Mouse (Mus musculus) megakaryocyte-erythroid progenitor cell, adult 5-6 weeks (primary cell): ENCODE results near the gene Wdr95. TPM values are rescaled to one million over a fixed set of nuclear protein-coding genes. Genes with fewer than 3 reads are reported as not detected.
A peak's percentile ranks its signal among the peaks of the same experiment; 100 is the strongest.

Experiments used
- ATAC-seq: replicated peaks from 2 replicates; pipeline ENCODE4 v1.8.0; 2016; ENCODE audit warnings: mild to moderate bottlenecking, inconsistent platforms; ENCODE audit not compliant: severe bottlenecking, poor library complexity, low FRiP score, low TSS enrichment
- total RNA-seq, 2 experiments: library from RNA; stranded (forward) in 1 of 2; stranded (reverse) in 1 of 2; fragments of 200-1000, 215-1000 nt in 1 of 2; fragments of >200 nt in 1 of 2; fragmentation: Nextera tagmentation in 1 of 2; gene quantifications; 2 replicates each; pipeline ENCODE4 v1.2.3; 2014 to 2017

The Wdr95 gene
- total RNA-seq, 2 experiments from 2014 or later, result not detected

GRCm38 (mm10) chr5:149560903-149561588 lies 32.6 kb downstream of the Wdr95 start:
- ATAC-seq, result no peak

GRCm38 (mm10) chr5:149566026-149566425 lies 37.5 kb downstream of the Wdr95 start:
- no peak for ATAC-seq

DNA sequence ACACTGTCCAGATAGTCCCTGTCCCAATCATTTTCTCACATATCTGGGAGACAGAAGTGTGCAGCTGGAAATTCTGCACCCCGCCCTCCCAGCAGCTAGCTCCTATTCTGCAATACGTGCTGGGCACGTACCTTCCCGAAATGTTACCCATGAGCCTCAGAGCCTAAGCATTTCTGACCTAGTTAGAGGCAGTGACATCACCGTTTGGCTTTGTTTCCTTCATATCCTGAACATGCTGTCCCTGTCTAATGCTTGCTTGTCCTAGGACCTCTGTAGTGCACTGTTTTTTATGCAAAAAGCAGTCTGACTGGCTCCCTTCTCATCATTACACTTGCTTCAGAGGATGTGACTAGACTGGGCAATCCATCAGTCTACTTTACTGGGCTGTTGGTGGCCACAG lies 38.5 kb downstream of the Wdr95 start:
- ATAC-seq, result no peak

- ATAC-seq, result no peak
Measured at GRCm38 (mm10) chr5:149568993-149569392, 40.5 kb downstream of the Wdr95 start.

DNA sequence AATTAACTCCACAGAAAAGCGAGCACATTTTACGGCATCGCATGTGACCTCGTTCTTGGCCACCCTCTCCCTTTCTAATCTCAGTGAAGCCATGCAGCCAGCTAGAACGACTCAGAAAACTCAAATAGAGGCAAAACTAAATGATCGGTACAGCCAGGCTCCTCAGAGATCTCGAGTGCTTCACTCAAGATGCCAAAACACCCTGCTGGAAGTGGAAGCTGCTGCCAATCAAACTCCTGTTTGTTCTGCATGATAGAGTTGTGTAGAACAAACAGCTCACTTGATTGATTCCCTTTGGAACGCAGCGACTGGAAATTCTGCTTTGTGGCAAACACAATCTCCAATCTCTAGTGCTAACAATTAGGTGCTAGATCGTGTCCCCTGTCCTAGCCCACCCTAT lies 48.5 kb downstream of the Wdr95 start:
- ATAC-seq, result no peak

DNA sequence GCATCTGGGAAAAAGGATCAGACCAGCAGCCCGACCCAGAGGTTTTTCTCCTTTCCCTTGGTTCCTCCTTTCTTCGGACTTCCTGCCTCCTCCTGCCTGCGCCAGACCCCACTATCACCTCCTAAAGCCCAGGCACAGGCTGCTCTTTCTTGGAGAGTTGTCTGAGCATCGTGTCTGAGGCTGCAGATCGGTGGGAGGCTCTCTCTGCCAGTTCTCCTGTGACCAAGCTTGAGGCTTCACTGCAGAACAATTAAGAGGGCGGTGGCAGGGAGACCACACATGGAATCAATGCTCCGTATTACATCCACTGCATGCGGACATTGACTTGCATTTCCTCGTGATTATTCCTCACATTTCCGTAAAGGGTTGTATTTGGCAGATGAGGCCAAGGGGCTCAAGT lies 49.0 kb downstream of the Wdr95 start:
- no peak for ATAC-seq

DNA sequence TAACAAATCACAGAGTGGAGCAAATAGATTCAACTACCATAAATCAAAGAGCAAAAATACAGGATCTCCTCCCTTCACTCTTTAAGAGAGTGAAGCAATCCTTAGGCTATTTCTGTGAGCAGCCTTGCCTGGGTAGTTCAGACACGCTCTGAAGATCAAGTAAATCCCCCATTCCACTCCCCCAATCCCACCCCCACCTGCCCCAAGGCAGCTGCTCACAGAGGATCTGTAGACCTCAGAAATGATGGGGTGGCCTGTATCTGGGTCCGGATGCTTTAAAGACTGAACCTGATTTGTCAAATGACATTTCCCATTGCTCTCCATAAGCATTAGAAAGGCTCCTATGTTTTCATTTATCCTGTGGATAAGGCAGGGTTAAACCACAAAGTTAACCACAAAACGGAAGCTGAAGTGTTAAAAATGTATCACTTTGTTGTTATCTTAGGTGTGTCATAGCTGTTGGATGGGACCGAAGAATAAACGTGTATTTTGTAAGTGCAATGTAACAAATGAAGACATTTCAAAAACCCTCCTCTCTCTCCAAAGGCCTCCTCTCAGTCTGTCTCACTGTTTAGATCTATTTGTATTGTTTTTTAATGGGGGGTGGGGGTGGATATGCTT lies 54.3 kb downstream of the Wdr95 start:
- ATAC-seq, result no peak

DNA sequence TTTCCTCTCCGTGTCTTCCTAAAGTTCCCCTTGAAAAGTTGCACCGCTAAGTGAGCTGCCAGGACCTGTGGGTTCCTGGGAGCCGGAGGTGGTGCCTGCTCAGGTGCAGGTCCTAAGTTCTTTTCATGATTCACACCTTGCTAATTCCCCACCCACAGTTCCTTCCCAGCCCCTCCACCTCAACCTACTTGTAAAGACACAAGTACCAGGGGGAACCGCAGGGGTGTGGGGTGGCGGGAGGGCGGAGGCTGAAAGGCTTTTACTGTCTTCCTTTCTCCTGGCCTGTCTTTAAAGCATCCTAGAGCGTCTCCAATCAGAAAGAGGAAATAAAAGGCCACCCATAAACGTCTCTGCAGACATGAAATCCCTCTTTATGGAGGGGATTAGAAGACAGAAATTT lies 55.0 kb downstream of the Wdr95 start:
- ATAC-seq, result no peak

DNA sequence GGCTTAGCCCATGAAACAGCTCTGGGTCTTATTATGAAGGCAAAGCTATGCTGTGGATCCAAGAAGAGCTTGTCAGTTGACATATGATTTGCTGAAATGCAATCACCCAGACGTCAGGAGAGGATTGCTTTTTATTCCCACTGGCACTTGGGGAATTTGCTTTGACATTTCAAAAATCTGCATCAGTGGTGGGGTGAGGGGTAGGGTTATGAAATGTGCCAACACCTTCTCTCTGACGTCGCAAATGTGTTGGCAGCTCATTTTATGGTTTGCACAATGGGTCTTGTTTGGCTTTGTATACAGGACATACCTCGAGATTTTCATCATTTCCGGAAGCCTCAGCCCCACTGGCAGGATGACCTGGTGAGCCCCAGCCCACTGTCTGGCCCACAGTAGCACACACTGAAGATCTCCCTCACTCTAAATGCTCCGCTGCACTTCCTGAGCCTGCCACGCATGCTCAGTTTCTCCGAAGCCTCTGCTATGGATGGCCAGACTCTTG lies 55.7 kb downstream of the Wdr95 start:
- ATAC-seq, result no peak

DNA sequence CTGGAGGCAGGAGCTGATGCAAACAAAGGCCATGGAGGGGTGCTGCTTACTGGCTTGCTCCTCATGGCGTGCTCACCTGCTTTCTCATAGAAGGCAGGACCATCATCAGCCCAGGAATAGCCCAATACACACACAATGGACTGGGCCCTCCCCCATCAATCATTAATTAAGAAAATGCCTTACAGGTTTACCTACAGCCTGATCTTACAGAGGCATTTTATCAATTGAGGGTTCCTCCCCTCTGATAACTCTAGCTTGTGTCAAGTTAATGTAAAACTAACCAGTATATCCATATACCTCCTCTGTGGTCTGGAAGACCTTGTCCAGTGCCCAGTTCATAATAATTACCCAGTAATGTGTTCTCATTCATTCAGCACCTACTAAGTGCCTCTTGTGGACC lies 56.8 kb downstream of the Wdr95 start:
- no peak for ATAC-seq

GRCm38 (mm10) chr5:149585910-149586309 lies 57.4 kb downstream of the Wdr95 start:
- peak; percentile 71 for ATAC-seq

- no peak for ATAC-seq
Measured at GRCm38 (mm10) chr5:149587327-149587895, 58.9 kb downstream of the Wdr95 start.

DNA sequence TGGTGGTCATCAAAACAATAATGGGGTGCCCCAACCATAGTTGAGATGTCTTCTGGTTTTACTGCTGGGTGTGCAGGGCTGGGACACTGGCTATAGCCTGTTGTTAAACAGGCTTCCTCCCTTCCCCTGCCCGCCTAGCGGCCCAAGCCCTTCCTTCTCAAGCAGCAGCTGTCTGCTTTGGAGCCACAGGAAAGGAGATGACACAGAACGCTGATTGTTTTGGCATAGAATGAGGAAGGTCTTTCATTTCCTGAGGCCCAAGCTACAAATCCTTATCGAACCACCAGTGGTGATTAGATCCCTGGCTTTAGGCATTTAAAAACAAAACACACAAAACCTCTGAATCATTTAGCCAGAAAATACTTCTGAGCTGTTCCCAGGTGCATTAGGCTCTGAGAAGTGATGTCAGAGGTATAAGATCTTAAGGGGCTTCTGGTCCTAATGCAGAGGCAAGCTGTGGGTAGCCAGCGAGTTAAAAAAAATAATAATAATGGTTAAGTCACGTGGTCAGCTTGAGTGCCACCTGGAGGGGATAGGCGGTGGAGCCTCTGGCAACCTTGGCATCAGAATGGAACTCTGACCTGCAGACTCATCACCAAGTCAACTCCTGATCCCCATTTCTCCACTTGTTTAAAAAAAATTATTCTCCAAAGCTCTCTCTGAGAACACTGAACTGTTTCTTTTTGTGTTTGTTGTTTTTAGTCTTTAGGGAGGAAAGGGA lies 60.5 kb downstream of the Wdr95 start:
- ATAC-seq, result no peak; the same call in 1 of the 2 replicates

DNA sequence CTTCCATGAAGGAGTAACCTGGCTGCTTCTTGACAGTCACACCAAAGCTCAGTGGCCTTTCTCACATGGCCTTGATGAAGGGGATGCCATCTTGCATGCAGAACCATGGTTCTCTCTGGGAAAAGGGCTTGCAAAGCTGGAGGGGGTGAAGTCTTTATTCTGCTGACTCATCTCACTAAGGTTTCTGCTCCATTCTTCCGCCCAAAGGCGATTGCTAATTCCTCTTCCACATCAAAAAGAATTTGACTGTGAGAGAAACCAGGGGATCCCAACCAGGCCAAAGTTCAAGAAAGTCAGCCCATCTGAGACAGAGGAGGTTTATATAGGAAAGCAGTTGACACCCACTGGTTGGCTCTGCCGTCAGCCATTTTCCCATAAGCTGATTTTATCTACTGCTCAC lies 61.5 kb downstream of the Wdr95 start:
- ATAC-seq, result no peak

DNA sequence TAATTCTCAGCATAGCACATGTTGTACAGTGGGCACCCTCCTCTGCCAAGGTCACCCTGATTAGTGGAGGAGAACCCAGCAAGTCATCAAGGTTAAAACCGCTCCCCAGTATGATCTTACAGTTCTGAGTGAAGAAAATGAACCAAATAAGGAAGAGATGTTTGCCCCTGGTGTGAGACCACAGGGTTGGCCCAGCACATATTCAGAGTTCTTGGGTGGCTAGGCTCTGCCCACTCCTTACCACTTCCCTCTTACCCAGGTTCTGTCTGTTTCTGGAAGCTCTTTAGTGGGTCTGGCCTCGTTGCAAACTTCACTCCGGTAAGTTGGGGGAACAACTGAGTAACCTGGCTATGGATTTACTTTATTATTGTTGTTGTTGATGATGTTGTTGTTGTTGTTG lies 65.7 kb downstream of the Wdr95 start:
- ATAC-seq, result no peak

DNA sequence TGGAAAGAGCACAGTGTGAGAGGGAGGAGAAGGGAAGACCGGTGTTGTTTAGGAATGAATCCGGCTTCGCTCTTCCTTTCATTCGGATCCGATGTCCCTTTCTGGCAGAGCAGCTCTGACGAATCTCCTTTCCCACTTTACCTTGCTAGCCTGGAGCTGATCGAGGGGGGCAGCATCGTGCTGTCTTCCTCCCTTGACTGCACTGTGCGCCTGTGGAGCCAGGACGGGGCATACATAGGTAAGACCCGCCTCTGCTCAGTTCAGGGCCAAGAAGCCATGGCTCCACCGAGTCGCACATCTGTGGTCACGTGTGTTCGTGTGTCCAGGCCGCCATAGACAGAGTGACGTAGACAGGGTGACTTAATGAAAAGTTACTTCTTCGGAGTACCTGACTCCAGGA lies 68.9 kb downstream of the Wdr95 start:
- ATAC-seq, result no peak

DNA sequence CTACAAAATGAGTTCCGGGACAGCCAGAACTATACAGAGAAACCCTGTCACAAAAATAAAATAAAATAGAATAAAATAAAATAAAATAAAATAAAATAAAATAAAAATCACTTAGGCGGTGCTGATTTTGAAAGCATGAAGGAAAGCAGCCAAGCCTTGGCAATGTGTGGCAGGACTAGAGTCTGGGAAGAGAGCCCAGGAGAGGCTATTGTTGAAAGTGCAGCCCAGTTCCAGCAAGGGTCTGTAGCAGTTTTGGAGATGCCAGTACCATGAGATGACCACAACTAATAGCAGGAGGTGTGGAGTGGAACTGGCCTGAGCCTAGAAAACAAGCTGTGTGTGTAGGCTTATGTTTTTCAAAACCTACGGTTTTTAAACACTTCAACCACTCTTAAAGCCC lies 73.5 kb downstream of the Wdr95 start:
- no peak for ATAC-seq

DNA sequence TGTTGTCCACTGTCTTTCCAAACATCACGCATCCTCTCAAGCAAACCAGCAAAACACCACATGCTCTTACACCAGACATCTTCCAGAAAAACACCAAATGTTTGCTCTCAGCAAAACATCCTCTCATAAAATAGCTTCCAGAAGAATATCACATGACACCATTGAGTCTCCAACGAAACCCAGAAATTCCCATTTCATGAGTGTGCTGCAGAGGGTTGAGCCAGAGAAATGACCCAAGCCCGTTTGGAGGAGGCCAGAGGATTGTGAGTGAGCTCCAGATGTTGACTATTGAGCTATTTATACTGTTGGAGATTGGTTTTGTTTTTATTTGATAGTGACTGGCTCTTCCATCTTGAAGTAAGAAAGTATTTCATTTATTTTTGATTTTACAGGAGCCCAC lies 74.8 kb downstream of the Wdr95 start:
- ATAC-seq, result no peak

DNA sequence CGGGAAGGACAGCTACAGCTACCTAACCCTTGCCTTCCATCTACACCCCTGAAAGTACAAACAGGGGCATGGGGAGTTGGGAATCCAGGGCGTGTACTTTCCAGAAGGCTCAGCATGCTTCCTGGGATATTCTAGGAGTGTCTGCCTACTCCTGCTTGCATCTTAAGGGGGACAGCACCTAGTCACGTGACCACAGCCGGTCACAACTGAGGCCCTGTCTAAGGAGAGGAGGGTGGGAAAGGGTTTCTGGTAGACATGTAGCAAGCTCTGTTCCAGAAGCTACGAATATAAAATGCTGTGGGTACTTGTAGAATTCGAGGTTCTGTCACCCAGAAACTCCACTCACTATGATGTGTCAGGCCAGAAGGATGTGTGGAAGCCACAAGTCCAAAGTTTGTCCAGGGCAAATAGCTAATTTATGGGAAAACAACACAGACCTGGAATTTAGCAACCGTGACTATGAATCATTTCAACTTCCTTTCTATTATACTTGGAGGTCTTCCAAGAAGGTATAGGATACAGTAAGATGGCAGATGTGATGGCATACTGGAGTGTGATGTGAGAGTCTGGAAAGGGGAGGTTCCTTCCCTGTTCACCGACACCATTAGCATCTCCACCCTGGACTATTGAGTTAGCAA lies 78.7 kb downstream of the Wdr95 start:
- ATAC-seq, result no peak
